Mouse (Mus musculus): ENCODE results near the gene Hspg2. TPM values are rescaled to one million over a fixed set of nuclear protein-coding genes. Genes with fewer than 3 reads are reported as not detected.
"Not testable (repeated sequence)": the region's sequence is repeated elsewhere in the genome, so short reads cannot be mapped to it uniquely, and the experiment has no call there.

The Hspg2 gene
- polyA plus RNA-seq (2014; fragmentation: Nextera tagmentation; extraction: Ambion mirVana): 18.6 and 21.5 TPM in 2 replicates

- H3K9ac ChIP-seq (ENCODE audit: low read length): peak within 1 kb of the TSS; percentile 67
- H3K4me3 ChIP-seq (ENCODE audit: low read depth, low read length): peak within 1 kb of the TSS; percentile 55
- H3K4me2 ChIP-seq (ENCODE audit: low read depth): peak within 1 kb of the TSS; percentile 85
- H3K9me3 ChIP-seq (ENCODE audit: control insufficient read depth, low read length): no peaks in the 10 kb centered on the region
- H3K27ac ChIP-seq (ENCODE audit: low read depth, low read length): no peak within 1 kb of the TSS; the same call in 1 of the 2 replicates
- no peaks in the 10 kb centered on the region for H3K36me3 ChIP-seq (ENCODE audit: control insufficient read depth, insufficient read depth, low read length)
- WGBS: 1% methylated on average over 56 of the region's 72 CpGs
- ATAC-seq (ENCODE audit: insufficient read depth, low FRiP score, low TSS enrichment): peak; percentile 79
- no peaks in the 10 kb centered on the region for H3K27me3 ChIP-seq (ENCODE audit: control insufficient read depth, insufficient read depth, low read length)
- peak; percentile 98 for DNase-seq (ENCODE audit: low spot score)
- peaks cover 19% of the 10 kb centered on the region for H3K4me1 ChIP-seq (ENCODE audit: control insufficient read depth, insufficient read depth, low read length)
Measured at GRCm38 (mm10) chr4:137468260-137469080, at the start of gene Hspg2. TSS of gene Hspg2 (plus strand) at chr4:137468769.

- H3K9ac ChIP-seq (ENCODE audit: low read length): no peak within 1 kb of the TSS
- 98% methylated on average over 4 of the region's 4 CpGs for WGBS
- no peaks in the 10 kb centered on the region for H3K4me1 ChIP-seq (ENCODE audit: control insufficient read depth, insufficient read depth, low read length)
- H3K27ac ChIP-seq (ENCODE audit: low read depth, low read length): no peak within 1 kb of the TSS
- H3K27me3 ChIP-seq (ENCODE audit: control insufficient read depth, insufficient read depth, low read length): no peaks in the 10 kb centered on the region
- H3K4me2 ChIP-seq (ENCODE audit: low read depth): no peak within 1 kb of the TSS
- ATAC-seq (ENCODE audit: insufficient read depth, low FRiP score, low TSS enrichment): no peak
- DNase-seq (ENCODE audit: low spot score): no peak
- H3K36me3 ChIP-seq (ENCODE audit: control insufficient read depth, insufficient read depth, low read length): no peaks in the 10 kb centered on the region
- H3K9me3 ChIP-seq (ENCODE audit: control insufficient read depth, low read length): no peaks in the 10 kb centered on the region
- no peak within 1 kb of the TSS for H3K4me3 ChIP-seq (ENCODE audit: low read depth, low read length)
Measured at GRCm38 (mm10) chr4:137430502-137430901, 38.1 kb upstream of the Hspg2 start, which contains the start of gene Cela3b. TSS of gene Cela3b (minus strand) at chr4:137430540.

GRCm38 (mm10) chr4:137432700-137433550 is 35.6 kb upstream of the Hspg2 start:
- H3K4me3 ChIP-seq (ENCODE audit: low read depth, low read length); H3K27me3 ChIP-seq (ENCODE audit: control insufficient read depth, insufficient read depth, low read length); DNase-seq (ENCODE audit: low spot score); H3K9ac ChIP-seq (ENCODE audit: low read length); H3K36me3 ChIP-seq (ENCODE audit: control insufficient read depth, insufficient read depth, low read length); H3K4me1 ChIP-seq (ENCODE audit: control insufficient read depth, insufficient read depth, low read length); ATAC-seq (ENCODE audit: insufficient read depth, low FRiP score, low TSS enrichment); H3K27ac ChIP-seq (ENCODE audit: low read depth, low read length); H3K4me2 ChIP-seq (ENCODE audit: low read depth); H3K9me3 ChIP-seq (ENCODE audit: control insufficient read depth, low read length): not testable (repeated sequence)
- 81% methylated on average over 10 of the region's 10 CpGs for WGBS

- Histone ChIP-seq H3K4me1 (ENCODE audit: control insufficient read depth, insufficient read depth, low read length) (no peaks in the 10 kb centered on the region), H3K9ac (ENCODE audit: low read length) (no peak overlapping the region), H3K36me3 (ENCODE audit: control insufficient read depth, insufficient read depth, low read length) (no peaks in the 10 kb centered on the region), H3K27me3 (ENCODE audit: control insufficient read depth, insufficient read depth, low read length) (no peaks in the 10 kb centered on the region), H3K9me3 (ENCODE audit: control insufficient read depth, low read length) (no peaks in the 10 kb centered on the region), H3K4me2 (ENCODE audit: low read depth) (no peak overlapping the region), H3K27ac (ENCODE audit: low read depth, low read length) (no peak overlapping the region), H3K4me3 (ENCODE audit: low read depth, low read length) (no peak overlapping the region)
- 86% methylated on average over 8 of the region's 8 CpGs for WGBS
- ATAC-seq (ENCODE audit: insufficient read depth, low FRiP score, low TSS enrichment): no peak
- DNase-seq (ENCODE audit: low spot score): no peak
Measured at GRCm38 (mm10) chr4:137436979-137437669, 31.4 kb upstream of the Hspg2 start.

- Histone ChIP-seq H3K9ac (ENCODE audit: low read length) (no peak overlapping the region), H3K27me3 (ENCODE audit: control insufficient read depth, insufficient read depth, low read length) (no peaks in the 10 kb centered on the region), H3K36me3 (ENCODE audit: control insufficient read depth, insufficient read depth, low read length) (no peaks in the 10 kb centered on the region), H3K4me2 (ENCODE audit: low read depth) (no peak overlapping the region), H3K27ac (ENCODE audit: low read depth, low read length) (no peak overlapping the region), H3K9me3 (ENCODE audit: control insufficient read depth, low read length) (no peaks in the 10 kb centered on the region), H3K4me1 (ENCODE audit: control insufficient read depth, insufficient read depth, low read length) (no peaks in the 10 kb centered on the region), H3K4me3 (ENCODE audit: low read depth, low read length) (no peak overlapping the region)
- no peak for DNase-seq (ENCODE audit: low spot score)
- no peak for ATAC-seq (ENCODE audit: insufficient read depth, low FRiP score, low TSS enrichment)
- WGBS: 90% methylated on average over 8 of the region's 8 CpGs
Measured at GRCm38 (mm10) chr4:137438842-137439241, 29.7 kb upstream of the Hspg2 start.

GRCm38 (mm10) chr4:137441332-137441731 is 27.2 kb upstream of the Hspg2 start:
- H3K4me1 ChIP-seq (ENCODE audit: control insufficient read depth, insufficient read depth, low read length): no peaks in the 10 kb centered on the region
- no peaks in the 10 kb centered on the region for H3K27me3 ChIP-seq (ENCODE audit: control insufficient read depth, insufficient read depth, low read length)
- H3K9me3 ChIP-seq (ENCODE audit: control insufficient read depth, low read length): no peaks in the 10 kb centered on the region
- no peak overlapping the region for H3K4me3 ChIP-seq (ENCODE audit: low read depth, low read length)
- H3K36me3 ChIP-seq (ENCODE audit: control insufficient read depth, insufficient read depth, low read length): no peaks in the 10 kb centered on the region
- H3K27ac ChIP-seq (ENCODE audit: low read depth, low read length): no peak overlapping the region
- DNase-seq (ENCODE audit: low spot score) (no peak), ATAC-seq (ENCODE audit: insufficient read depth, low FRiP score, low TSS enrichment) (no peak)
- H3K9ac ChIP-seq (ENCODE audit: low read length): no peak overlapping the region
- no peak overlapping the region for H3K4me2 ChIP-seq (ENCODE audit: low read depth)
- 82% methylated on average over 4 of the region's 4 CpGs for whole genome bisulfite sequencing

- no peak overlapping the region for H3K9ac ChIP-seq (ENCODE audit: low read length)
- no peaks in the 10 kb centered on the region for H3K9me3 ChIP-seq (ENCODE audit: control insufficient read depth, low read length)
- DNase-seq (ENCODE audit: low spot score) (peak; percentile 77), ATAC-seq (ENCODE audit: insufficient read depth, low FRiP score, low TSS enrichment) (no peak)
- H3K27me3 ChIP-seq (ENCODE audit: control insufficient read depth, insufficient read depth, low read length): no peaks in the 10 kb centered on the region
- WGBS: 38% methylated on average over 5 of the region's 5 CpGs
- no peaks in the 10 kb centered on the region for H3K4me1 ChIP-seq (ENCODE audit: control insufficient read depth, insufficient read depth, low read length)
- no peak overlapping the region for H3K4me3 ChIP-seq (ENCODE audit: low read depth, low read length)
- no peaks in the 10 kb centered on the region for H3K36me3 ChIP-seq (ENCODE audit: control insufficient read depth, insufficient read depth, low read length)
- H3K27ac ChIP-seq (ENCODE audit: low read depth, low read length): no peak overlapping the region
- H3K4me2 ChIP-seq (ENCODE audit: low read depth): no peak overlapping the region
Measured at GRCm38 (mm10) chr4:137443625-137444024, 24.9 kb upstream of the Hspg2 start.

GRCm38 (mm10) chr4:137445881-137446280 is 22.7 kb upstream of the Hspg2 start:
- H3K36me3 ChIP-seq (ENCODE audit: control insufficient read depth, insufficient read depth, low read length): no peaks in the 10 kb centered on the region
- DNase-seq (ENCODE audit: low spot score): no peak
- ATAC-seq (ENCODE audit: insufficient read depth, low FRiP score, low TSS enrichment): no peak
- no peak overlapping the region for H3K27ac ChIP-seq (ENCODE audit: low read depth, low read length)
- no peak overlapping the region for H3K4me2 ChIP-seq (ENCODE audit: low read depth)
- no peak overlapping the region for H3K4me3 ChIP-seq (ENCODE audit: low read depth, low read length)
- H3K9ac ChIP-seq (ENCODE audit: low read length): no peak overlapping the region
- WGBS: 91% methylated on average over 4 of the region's 4 CpGs
- no peaks in the 10 kb centered on the region for H3K27me3 ChIP-seq (ENCODE audit: control insufficient read depth, insufficient read depth, low read length)
- H3K4me1 ChIP-seq (ENCODE audit: control insufficient read depth, insufficient read depth, low read length): no peaks in the 10 kb centered on the region
- no peaks in the 10 kb centered on the region for H3K9me3 ChIP-seq (ENCODE audit: control insufficient read depth, low read length)
